Mouse (Mus musculus) embryonic facial prominence, embryonic 12.5 days (tissue): ENCODE data around the gene Dll4. TPM values are rescaled to one million over a fixed set of nuclear protein-coding genes. Genes with fewer than 3 reads are reported as not detected.

Experiments
- ATAC-seq: fragments of 200-750 bp; cut with Nextera tagmentation; 2 replicates; pipeline ENCODE4 v1.8.0; 2017; ENCODE audit not compliant: insufficient number of reproducible peaks, insufficient read depth, low FRiP score, low TSS enrichment
- H3K27ac ChIP-seq: fragments of 300-500 bp; sonication (generic); 2 replicates; pipeline ENCODE4 v1.5.1; 2016; ENCODE audit warnings: mild to moderate bottlenecking
- H3K27me3 ChIP-seq: fragments of 300-500 bp; sonication (generic); 2 replicates; pipeline ENCODE4 v1.6.1; 2016; ENCODE audit warnings: mild to moderate bottlenecking, moderate library complexity
- H3K36me3 ChIP-seq: fragments of 300-500 bp; sonication (generic); 2 replicates; pipeline ENCODE4 v1.6.1; 2016; ENCODE audit warnings: mild to moderate bottlenecking
- H3K4me1 ChIP-seq: fragments of 300-500 bp; sonication (generic); 2 replicates; pipeline ENCODE4 v1.6.1; 2016
- H3K4me2 ChIP-seq: fragments of 300-500 bp; sonication (generic); replicated peaks from 2 replicates; pipeline ENCODE4 v1.6.1; 2016; ENCODE audit warnings: mild to moderate bottlenecking, moderate library complexity
- H3K4me3 ChIP-seq: fragments of 300-500 bp; sonication (generic); 2 replicates; pipeline ENCODE4 v1.5.1; 2016; ENCODE audit warnings: mild to moderate bottlenecking
- H3K9ac ChIP-seq: fragments of 300-500 bp; sonication (generic); 2 replicates; pipeline ENCODE4 v1.6.1; 2016; ENCODE audit warnings: mild to moderate bottlenecking, moderate library complexity
- H3K9me3 ChIP-seq: fragments of 300-500 bp; sonication (generic); 2 replicates; pipeline ENCODE4 v1.6.1; 2016; ENCODE audit warnings: mild to moderate bottlenecking, moderate library complexity
- WGBS: fragments of 180-500 bp; shearing (Covaris S2); methylation state at CpG from one replicate; pipeline ENCODE4 v1.1.7; 2016; 5-methylcytosine and 5-hydroxymethylcytosine counted together
- polyA plus RNA-seq: library from polyadenylated mRNA; unstranded; fragments of >200 nt; fragmentation: Nextera tagmentation; extraction: Ambion mirVana; gene quantifications from 2 replicates; pipeline ENCODE4 v1.2.1, GENCODE M21; 2016

Gene Dll4
- polyA plus RNA-seq, 1 experiment from 2014 or later = 5.1 TPM

DNA sequence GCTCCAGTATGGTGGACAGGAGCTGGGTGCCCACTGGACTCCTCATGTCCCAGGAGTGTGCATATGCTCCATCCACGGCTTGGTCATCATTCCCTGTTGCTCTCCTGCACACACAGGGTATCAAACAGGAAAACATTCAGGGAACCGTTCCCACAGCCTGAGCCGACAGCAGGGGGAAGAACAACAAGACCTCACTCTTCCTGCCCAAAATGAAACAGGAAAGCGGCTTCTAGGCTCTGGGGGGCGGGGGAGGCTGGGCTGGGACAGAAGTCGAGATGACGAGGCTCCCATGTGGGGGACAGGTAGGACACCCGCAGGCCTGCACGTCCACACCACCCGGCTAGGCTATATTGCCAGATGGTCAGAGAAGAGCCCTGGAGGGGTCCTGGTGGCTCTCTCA is 10.9 kb downstream of the Dll4 start:
- no peak overlapping the region for H3K27ac ChIP-seq
- no peak overlapping the region for H3K4me2 ChIP-seq
- H3K9ac ChIP-seq = no peak overlapping the region
- H3K36me3 ChIP-seq = no peaks in the 10 kb centered on the region
- H3K4me1 ChIP-seq = peaks cover 4% of the 10 kb centered on the region; the same call in 1 of the 2 replicates
- no peak for ATAC-seq
- H3K9me3 ChIP-seq = no peaks in the 10 kb centered on the region
- WGBS = 64% methylated on average over 10 of the region's 10 CpGs
- no peak overlapping the region for H3K4me3 ChIP-seq
- peaks cover 12% of the 10 kb centered on the region for H3K27me3 ChIP-seq

GRCm38 (mm10) chr2:119337425-119338265 is 12.1 kb downstream of the Dll4 start:
- peak overlapping the region; percentile 55 for H3K4me3 ChIP-seq
- 9% methylated on average over 59 of the region's 60 CpGs for WGBS
- H3K36me3 ChIP-seq = no peaks in the 10 kb centered on the region
- no peaks in the 10 kb centered on the region for H3K9me3 ChIP-seq
- H3K27me3 ChIP-seq = 0 out of 2 replicates have a peak, but pooled peaks cover 3% of the 10 kb centered on the region
- H3K4me2 ChIP-seq = peak overlapping the region; percentile 82
- H3K4me1 ChIP-seq = peaks cover 4% of the 10 kb centered on the region; the same call in 1 of the 2 replicates
- H3K27ac ChIP-seq = peak overlapping the region; percentile 54; the same call in 1 of the 2 replicates
- peak; percentile 71 for ATAC-seq
- peak overlapping the region; percentile 73 for H3K9ac ChIP-seq

DNA sequence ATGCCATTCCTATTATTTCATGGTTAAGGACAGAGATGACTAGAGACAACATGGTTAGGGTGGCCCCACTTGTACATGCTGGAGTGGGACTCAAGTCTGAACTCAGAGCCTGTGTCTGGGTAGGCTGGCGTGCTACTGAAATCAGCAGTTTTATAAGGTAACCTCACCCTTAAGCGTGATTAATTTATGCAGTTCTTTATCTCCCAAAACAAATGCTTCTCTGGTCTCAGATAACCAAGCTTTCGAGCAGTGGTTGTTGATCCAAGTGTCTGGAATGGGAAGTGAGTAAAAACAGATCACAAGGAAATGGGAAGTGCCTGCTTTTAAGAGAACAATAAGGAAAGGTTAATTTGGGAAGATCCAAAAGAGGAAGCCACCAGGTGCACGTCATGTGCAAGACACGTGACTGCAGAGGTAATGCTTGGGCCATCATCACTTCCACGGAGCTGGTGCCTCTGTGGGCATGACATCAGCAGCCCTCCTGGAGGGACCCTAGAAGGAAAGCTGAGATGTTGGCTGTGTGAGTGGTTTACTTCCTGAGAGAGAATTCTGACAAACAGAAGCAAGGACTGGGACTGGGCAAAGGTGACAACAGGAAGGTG is 19.1 kb downstream of the Dll4 start:
- no peaks in the 10 kb centered on the region for H3K27me3 ChIP-seq
- H3K4me3 ChIP-seq = no peak overlapping the region
- no peak for ATAC-seq
- WGBS = 51% methylated on average over 6 of the region's 6 CpGs
- no peaks in the 10 kb centered on the region for H3K36me3 ChIP-seq
- H3K9me3 ChIP-seq = no peaks in the 10 kb centered on the region
- H3K4me2 ChIP-seq = no peak overlapping the region
- H3K9ac ChIP-seq = no peak overlapping the region
- no peak overlapping the region for H3K27ac ChIP-seq
- H3K4me1 ChIP-seq = no peaks in the 10 kb centered on the region

GRCm38 (mm10) chr2:119350555-119351486 is 25.2 kb downstream of the Dll4 start, which contains the start of gene Chac1:
TSS of gene Chac1 (plus strand) at chr2:119351229.
- peak; percentile 84 for ATAC-seq
- peak within 1 kb of the TSS; percentile 55 for H3K9ac ChIP-seq
- no peaks in the 10 kb centered on the region for H3K9me3 ChIP-seq
- no peak within 1 kb of the TSS for H3K27ac ChIP-seq
- H3K4me2 ChIP-seq = peak within 1 kb of the TSS; percentile 82
- H3K36me3 ChIP-seq = no peaks in the 10 kb centered on the region
- WGBS = 5% methylated on average over 58 of the region's 58 CpGs
- H3K27me3 ChIP-seq = peaks cover 27% of the 10 kb centered on the region
- H3K4me1 ChIP-seq = peaks cover 4% of the 10 kb centered on the region; the same call in 1 of the 2 replicates
- H3K4me3 ChIP-seq = peak within 1 kb of the TSS; percentile 56

- no peak overlapping the region for H3K27ac ChIP-seq
- no peaks in the 10 kb centered on the region for H3K9me3 ChIP-seq
- H3K4me1 ChIP-seq = peaks cover 4% of the 10 kb centered on the region; the same call in 1 of the 2 replicates
- H3K4me3 ChIP-seq = no peak overlapping the region
- no peak for ATAC-seq
- no peak overlapping the region for H3K9ac ChIP-seq
- peaks cover 27% of the 10 kb centered on the region for H3K27me3 ChIP-seq
- 82% methylated on average over 8 of the region's 8 CpGs for WGBS
- H3K4me2 ChIP-seq = no peak overlapping the region
- H3K36me3 ChIP-seq = no peaks in the 10 kb centered on the region
Observed at GRCm38 (mm10) chr2:119353707-119354106, 28.1 kb downstream of the Dll4 start.

DNA sequence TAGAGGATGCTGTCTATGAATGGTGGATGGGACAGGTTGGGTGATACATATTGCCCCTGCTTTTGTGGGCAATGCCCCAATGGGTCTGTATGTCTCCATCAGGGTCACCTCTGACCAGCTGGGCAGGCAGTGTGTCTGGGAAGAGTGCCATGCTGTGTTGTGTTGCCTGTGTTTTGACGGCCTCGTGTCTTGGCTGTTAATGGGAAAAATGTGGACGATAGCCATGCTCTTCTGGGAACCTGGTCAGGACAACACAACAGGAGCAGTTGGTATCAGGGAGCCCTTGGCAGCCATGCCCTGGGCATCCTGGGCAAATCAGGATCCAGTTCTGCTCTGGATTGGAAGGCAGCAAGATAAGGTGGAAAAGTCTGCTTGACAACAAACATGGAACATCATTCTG is 29.5 kb downstream of the Dll4 start:
- no peaks in the 10 kb centered on the region for H3K9me3 ChIP-seq
- no peak for ATAC-seq
- H3K4me3 ChIP-seq = no peak overlapping the region
- H3K27me3 ChIP-seq = peaks cover 23% of the 10 kb centered on the region
- H3K4me1 ChIP-seq = peaks cover 4% of the 10 kb centered on the region; the same call in 1 of the 2 replicates
- WGBS = 91% methylated on average over 3 of the region's 3 CpGs
- no peaks in the 10 kb centered on the region for H3K36me3 ChIP-seq
- no peak overlapping the region for H3K9ac ChIP-seq
- H3K4me2 ChIP-seq = no peak overlapping the region
- H3K27ac ChIP-seq = no peak overlapping the region

- no peak overlapping the region for H3K27ac ChIP-seq
- no peaks in the 10 kb centered on the region for H3K9me3 ChIP-seq
- no peak for ATAC-seq
- H3K4me2 ChIP-seq = no peak overlapping the region
- no peak overlapping the region for H3K4me3 ChIP-seq
- WGBS = 28% methylated on average over 7 of the region's 7 CpGs
- peaks cover 17% of the 10 kb centered on the region for H3K27me3 ChIP-seq
- H3K9ac ChIP-seq = no peak overlapping the region
- H3K36me3 ChIP-seq = no peaks in the 10 kb centered on the region
- peaks cover 4% of the 10 kb centered on the region; the same call in 1 of the 2 replicates for H3K4me1 ChIP-seq
Observed at GRCm38 (mm10) chr2:119355651-119356050, 30.1 kb downstream of the Dll4 start.

DNA sequence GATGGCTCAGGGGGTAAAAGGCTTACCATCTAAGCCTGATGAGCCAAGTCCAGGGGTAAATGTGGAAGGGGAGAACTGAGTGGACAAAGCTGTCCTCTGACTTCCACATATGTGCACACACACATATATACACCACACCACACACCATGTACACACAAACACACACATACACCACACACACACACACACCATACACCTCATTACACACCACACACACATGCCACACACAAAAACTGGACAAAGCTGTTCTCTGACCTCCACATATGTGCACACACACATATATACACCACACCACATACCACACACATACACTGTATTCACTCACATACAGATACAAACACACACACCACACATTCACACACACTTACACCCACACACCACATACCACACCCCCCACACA is 30.7 kb downstream of the Dll4 start:
- no peak overlapping the region for H3K9ac ChIP-seq
- H3K27me3 ChIP-seq = peaks cover 11% of the 10 kb centered on the region
- H3K4me2 ChIP-seq = no peak overlapping the region
- no peaks in the 10 kb centered on the region for H3K9me3 ChIP-seq
- peaks cover 2% of the 10 kb centered on the region; the same call in 1 of the 2 replicates for H3K4me1 ChIP-seq
- no peak overlapping the region for H3K27ac ChIP-seq
- ATAC-seq = no peak
- H3K4me3 ChIP-seq = no peak overlapping the region
- H3K36me3 ChIP-seq = no peaks in the 10 kb centered on the region

DNA sequence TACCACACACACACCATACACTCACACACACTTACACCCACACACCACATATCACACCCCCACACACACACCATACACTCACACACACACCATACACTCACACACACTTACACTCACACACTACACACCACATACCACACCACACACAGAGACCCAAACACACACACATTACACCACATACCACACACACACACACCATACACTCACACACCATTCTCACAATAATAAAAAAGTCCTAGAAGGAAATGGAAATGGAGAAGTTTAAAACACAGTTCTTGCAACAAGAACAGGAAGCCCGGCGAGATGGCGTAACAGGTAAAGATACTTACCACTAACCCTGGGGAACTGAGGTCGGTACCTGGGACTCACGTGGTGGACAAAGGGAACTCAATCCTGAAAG is 31.2 kb downstream of the Dll4 start:
- Histone ChIP-seq H3K9me3 (peaks cover 2% of the 10 kb centered on the region; the same call in 1 of the 2 replicates), H3K36me3 (no peaks in the 10 kb centered on the region), H3K27ac (no peak overlapping the region), H3K4me1 (no peaks in the 10 kb centered on the region), H3K9ac (no peak overlapping the region), H3K27me3 (peaks cover 6% of the 10 kb centered on the region), H3K4me2 (no peak overlapping the region), H3K4me3 (no peak overlapping the region)
- 93% methylated on average over 5 of the region's 5 CpGs for WGBS
- no peak for ATAC-seq

- ATAC-seq = no peak
- 86% methylated on average over 6 of the region's 6 CpGs for WGBS
- H3K9ac ChIP-seq = no peak overlapping the region
- peaks cover 4% of the 10 kb centered on the region; the same call in 1 of the 2 replicates for H3K9me3 ChIP-seq
- H3K27me3 ChIP-seq = no peaks in the 10 kb centered on the region
- no peak overlapping the region for H3K4me3 ChIP-seq
- H3K4me1 ChIP-seq = no peaks in the 10 kb centered on the region
- H3K36me3 ChIP-seq = no peaks in the 10 kb centered on the region
- no peak overlapping the region for H3K27ac ChIP-seq
- H3K4me2 ChIP-seq = no peak overlapping the region
Observed at GRCm38 (mm10) chr2:119358249-119358648, 32.7 kb downstream of the Dll4 start.

DNA sequence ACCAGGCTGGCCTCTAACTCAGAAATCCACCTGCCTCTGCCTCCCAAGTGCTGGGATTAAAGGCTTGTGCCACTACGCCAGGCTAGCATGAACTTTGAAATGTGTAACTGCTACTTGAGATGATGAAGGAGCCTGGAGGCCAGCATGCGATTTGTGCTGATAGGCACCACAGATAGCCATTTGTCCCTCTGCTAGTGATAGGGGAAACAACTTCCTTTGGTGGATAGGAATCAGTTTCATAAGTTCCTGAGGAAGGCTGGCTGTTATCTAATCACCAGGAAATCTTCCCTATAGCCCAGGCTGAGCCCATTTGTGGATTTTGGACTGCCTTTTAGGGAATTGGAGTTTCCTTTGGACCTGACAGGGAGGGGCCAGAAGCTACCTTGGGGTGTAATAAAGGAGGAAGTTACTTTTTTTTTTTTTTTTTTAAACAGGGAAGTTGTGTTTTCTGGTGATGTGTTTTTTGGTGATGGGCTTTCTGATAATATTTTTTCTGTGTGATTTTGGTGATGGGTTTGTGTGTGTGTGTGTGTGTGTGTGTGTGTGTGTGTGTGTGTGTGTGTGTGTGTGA is 34.2 kb downstream of the Dll4 start:
- H3K36me3 ChIP-seq = no peaks in the 10 kb centered on the region
- 89% methylated on average over 2 of the region's 2 CpGs for WGBS
- ATAC-seq = no peak
- peaks cover 4% of the 10 kb centered on the region; the same call in 1 of the 2 replicates for H3K9me3 ChIP-seq
- H3K4me3 ChIP-seq = no peak overlapping the region
- H3K27ac ChIP-seq = no peak overlapping the region
- no peaks in the 10 kb centered on the region for H3K4me1 ChIP-seq
- H3K27me3 ChIP-seq = no peaks in the 10 kb centered on the region
- no peak overlapping the region for H3K9ac ChIP-seq
- no peak overlapping the region for H3K4me2 ChIP-seq
